Mouse (Mus musculus) MEL (cell line): ENCODE data around the gene Ano6. TPM values are rescaled to one million over a fixed set of nuclear protein-coding genes. Genes with fewer than 3 reads are reported as not detected.

Experiments
- DNase-seq: peaks from one replicate; pipeline ENCODE4 v3.0.0; 2011; ENCODE audit warnings: low read depth, low spot score
- H3K27ac ChIP-seq: 2 replicates; pipeline ENCODE4 v1.5.1; 2012; ENCODE audit warnings: low read depth, mild to moderate bottlenecking, control low read depth, low read length, moderate library complexity; ENCODE audit not compliant: control insufficient read depth
- H3K27me3 ChIP-seq, 2 experiments: fragments of 150-350 bp in 1 of 2; sonication (generic) in 1 of 2; 2 replicates each; pipeline ENCODE4 v1.6.1; 2012; ENCODE audit warnings: low read length in 2 of 2, mild to moderate bottlenecking in 2 of 2, improper control_type of control experiment in 1 of 2, moderate library complexity in 1 of 2; ENCODE audit not compliant: insufficient read depth in 2 of 2, control insufficient read depth in 1 of 2
- H3K36me3 ChIP-seq, 2 experiments: 2 replicates each; pipeline ENCODE4 v1.6.1; 2012 to 2014; ENCODE audit warnings: low read length in 2 of 2, improper control_type of control experiment in 1 of 2, inconsistent platforms in 1 of 2, mild to moderate bottlenecking in 1 of 2; ENCODE audit not compliant: insufficient read depth in 2 of 2, control insufficient read depth in 1 of 2
- H3K4me1 ChIP-seq, 2 experiments: fragments of 150-350 bp in 1 of 2; sonication (generic) in 1 of 2; 2 replicates each; pipeline ENCODE4 v1.6.1; 2012; ENCODE audit warnings: low read length in 2 of 2, improper control_type of control experiment in 1 of 2, mild to moderate bottlenecking in 1 of 2; ENCODE audit not compliant: insufficient read depth in 2 of 2, control insufficient read depth in 1 of 2
- H3K4me3 ChIP-seq, 2 experiments: fragments of 150-350 bp in 1 of 2; sonication (generic) in 1 of 2; 2 replicates each; pipeline ENCODE4 v1.5.1; 2012; ENCODE audit warnings: low read depth in 2 of 2, low read length in 2 of 2, mild to moderate bottlenecking in 2 of 2, moderate library complexity in 2 of 2, control low read depth in 1 of 2, improper control_type of control experiment in 1 of 2; ENCODE audit not compliant: control insufficient read depth in 1 of 2, insufficient read depth in 1 of 2
- H3K79me2 ChIP-seq: 2 replicates; pipeline ENCODE4 v1.6.1; 2012; ENCODE audit warnings: mild to moderate bottlenecking, low read length, moderate library complexity; ENCODE audit not compliant: control insufficient read depth, poor library complexity, insufficient read depth
- H3K9ac ChIP-seq: 2 replicates; pipeline ENCODE4 v1.6.1; 2012; ENCODE audit warnings: low read depth, mild to moderate bottlenecking, control low read depth, low read length, moderate library complexity; ENCODE audit not compliant: control insufficient read depth, poor library complexity, severe bottlenecking
- H3K9me3 ChIP-seq: fragments of 150-350 bp; sonication (generic); replicated peaks from 2 replicates; pipeline ENCODE4 v1.6.1; 2012; ENCODE audit warnings: mild to moderate bottlenecking, low read length, improper control_type of control experiment, moderate library complexity; ENCODE audit not compliant: insufficient read depth
- CHD1 ChIP-seq: IDR thresholded peaks from 2 replicates; pipeline ENCODE4 v1.6.1; 2012; ENCODE audit warnings: low read depth, mild to moderate bottlenecking, inconsistent platforms, low read length, improper control_type of control experiment
- EP300 ChIP-seq, 2 experiments: IDR thresholded peaks; 2 replicates each; pipeline ENCODE4 v1.6.1; 2011; ENCODE audit warnings: improper control_type of control experiment in 2 of 2, low read length in 2 of 2, low read depth in 1 of 2, mild to moderate bottlenecking in 1 of 2
- GABPA ChIP-seq: IDR thresholded peaks from 2 replicates; pipeline ENCODE4 v1.6.1; 2012; ENCODE audit warnings: low read depth, mild to moderate bottlenecking, inconsistent platforms, low read length, improper control_type of control experiment, moderate library complexity
- GATA1 ChIP-seq: IDR thresholded peaks from 2 replicates; pipeline ENCODE4 v1.6.1; 2011; ENCODE audit warnings: low read depth, low read length, improper control_type of control experiment
- JUND ChIP-seq: IDR thresholded peaks from 2 replicates; pipeline ENCODE4 v1.6.1; 2011; ENCODE audit warnings: low read depth, mild to moderate bottlenecking, improper control_type of control experiment, low read length
- MAFK ChIP-seq: IDR thresholded peaks from 2 replicates; pipeline ENCODE4 v1.6.1; 2011; ENCODE audit warnings: low read depth, mild to moderate bottlenecking, low read length, improper control_type of control experiment, borderline replicate concordance
- MAZ ChIP-seq: IDR thresholded peaks from 2 replicates; pipeline ENCODE4 v1.6.1; 2012; ENCODE audit warnings: low read depth, mild to moderate bottlenecking, inconsistent platforms, low read length, improper control_type of control experiment
- MEF2A ChIP-seq: IDR thresholded peaks from 2 replicates; pipeline ENCODE4 v1.6.1; 2014; ENCODE audit warnings: low read depth, mild to moderate bottlenecking, inconsistent platforms, low read length, improper control_type of control experiment; ENCODE audit not compliant: poor library complexity, insufficient replicate concordance, severe bottlenecking; ENCODE audit errors: extremely low read depth
- MXI1 ChIP-seq: IDR thresholded peaks from 2 replicates; pipeline ENCODE4 v1.6.1; 2011; ENCODE audit warnings: mild to moderate bottlenecking, low read depth, low read length, improper control_type of control experiment
- RCOR1 ChIP-seq: IDR thresholded peaks from 2 replicates; pipeline ENCODE4 v1.6.1; 2012; ENCODE audit warnings: low read depth, mild to moderate bottlenecking, inconsistent platforms, low read length, improper control_type of control experiment
- USF1 ChIP-seq: IDR thresholded peaks from 2 replicates; pipeline ENCODE4 v1.6.1; 2014; ENCODE audit warnings: low read depth, mild to moderate bottlenecking, inconsistent platforms, low read length, improper control_type of control experiment, moderate library complexity
- ZNF384 ChIP-seq: IDR thresholded peaks from 2 replicates; pipeline ENCODE4 v1.6.1; 2012; ENCODE audit warnings: low read depth, mild to moderate bottlenecking, inconsistent platforms, low read length, improper control_type of control experiment
- polyA plus RNA-seq, 2 experiments: library from polyadenylated mRNA; stranded (reverse) in 1 of 2; unstranded in 1 of 2; fragments of >175 nt in 1 of 2; fragments of >200 nt in 1 of 2; gene quantifications; 2 replicates each; pipeline versions ENCODE4 v1.2.1 to v1.2.4; 2012; ENCODE audit warnings: low replicate concordance in 2 of 2, low read depth in 1 of 2; ENCODE audit not compliant: insufficient read length in 2 of 2, insufficient read depth in 1 of 2, missing spikeins in 1 of 2
- total RNA-seq: library from RNA; depleted of rRNA; stranded (reverse); fragments of 300-350 nt; gene quantifications from 2 replicates; pipeline ENCODE4 v1.2.3, GENCODE M21; 2012

The Ano6 gene
- total and polyA plus RNA-seq, 3 experiments, result 54.8 to 66.6 (median 61.4) TPM

- Histone ChIP-seq H3K9ac (no peak overlapping the region), H3K9me3 (no peaks in the 10 kb centered on the region), H3K4me1 (no peaks in the 10 kb centered on the region), H3K27me3 (no peaks in the 10 kb centered on the region), H3K27ac (no peak overlapping the region), H3K79me2 (no peaks in the 10 kb centered on the region), H3K36me3 (peaks cover 0 to 36% of the 10 kb centered on the region in 2 experiments; a peak in 2 of 4 replicates), H3K4me3 (no peak overlapping the region)
- TF ChIP-seq MEF2A (no peak), ZNF384 (no peak), USF1 (no peak), CHD1 (no peak), GATA1 (no peak), GABPA (no peak), JUND (no peak), RCOR1 (no peak), EP300 (IDR thresholded peaks at IDR 0.05; ENCODE audit: low read depth in 1 of 2, low read length in 2 of 2) (no peak), MAZ (no peak), MXI1 (no peak)
- DNase-seq, result no peak
These were observed 173.0 kb downstream of the Ano6 start for GRCm38 (mm10) chr15:95963533-95964250.

- no peak for TF ChIP-seq USF1
- DNase-seq, result no peak
- H3K79me2 ChIP-seq, result no peaks in the 10 kb centered on the region
- no peaks in the 10 kb centered on the region for H3K27me3 ChIP-seq
- H3K27ac ChIP-seq, result no peak overlapping the region
- H3K4me1 ChIP-seq, result no peaks in the 10 kb centered on the region
- no peak overlapping the region for H3K9ac ChIP-seq
- no peak overlapping the region for H3K4me3 ChIP-seq
- H3K9me3 ChIP-seq, result no peaks in the 10 kb centered on the region
- H3K36me3 ChIP-seq, result peaks cover 0 to 37% of the 10 kb centered on the region in 2 experiments; a peak in 2 of 4 replicates
These were observed 173.6 kb downstream of the Ano6 start for GRCm38 (mm10) chr15:95964251-95964561.

- H3K4me3 ChIP-seq, result no peak overlapping the region
- no peaks in the 10 kb centered on the region for H3K4me1 ChIP-seq
- peaks cover 0 to 42% of the 10 kb centered on the region in 2 experiments; a peak in 2 of 4 replicates for H3K36me3 ChIP-seq
These were observed 176.3 kb downstream of the Ano6 start for GRCm38 (mm10) chr15:95966979-95967378.

More at GRCm38 (mm10) chr15:95966979-95967378, 176.3 kb downstream of the Ano6 start:
- Histone ChIP-seq H3K9ac (no peak overlapping the region), H3K27ac (no peak overlapping the region), H3K79me2 (no peaks in the 10 kb centered on the region), H3K27me3 (no peaks in the 10 kb centered on the region), H3K9me3 (no peaks in the 10 kb centered on the region)
- DNase-seq, result no peak
- TF ChIP-seq MAFK, result peak; percentile 64; the same call in 1 of the 2 replicates
- TF ChIP-seq JUND, result no peak
- TF ChIP-seq, all 39 proteins: peak for 1
